Mouse (Mus musculus) lung, postnatal 0 days (tissue): ENCODE data around the gene C130079G13Rik.

Source experiments
- CTCF ChIP-seq: IDR thresholded peaks from 2 replicates; pipeline ENCODE4 v1.5.1; 2016; ENCODE audit warnings: antibody characterized with exemption, mild to moderate bottlenecking
- EP300 ChIP-seq: IDR thresholded peaks from 2 replicates; pipeline ENCODE4 v1.6.1; 2016; ENCODE audit warnings: antibody characterized with exemption, mild to moderate bottlenecking, control low read depth

- no peak for TF ChIP-seq CTCF
- TF ChIP-seq EP300: no peak
Measured at GRCm38 (mm10) chr3:59974591-59974990, 49.6 kb downstream of the C130079G13Rik start.
